Mouse (Mus musculus) bone marrow macrophage, adult 2 months (primary cell): Measurements from ENCODE around the gene Sp4. TPM values are rescaled to one million over a fixed set of nuclear protein-coding genes. Genes with fewer than 3 reads are reported as not detected.

ENCODE experiments used
- H3K27ac ChIP-seq: 2 replicates; pipeline ENCODE4 v1.5.1; 2012; ENCODE audit warnings: low read depth, low read length; ENCODE audit not compliant: insufficient read depth
- H3K4me1 ChIP-seq: 2 replicates; pipeline ENCODE4 v1.6.1; 2012; ENCODE audit warnings: low read length; ENCODE audit not compliant: control insufficient read depth, insufficient read depth
- H3K4me3 ChIP-seq: 2 replicates; pipeline ENCODE4 v1.5.1; 2012; ENCODE audit warnings: mild to moderate bottlenecking, low read length, moderate library complexity; ENCODE audit not compliant: insufficient read depth
- CTCF ChIP-seq: IDR thresholded peaks from 2 replicates; pipeline ENCODE4 v1.5.1; 2012; ENCODE audit warnings: low read depth, mild to moderate bottlenecking, low read length, moderate library complexity
- POLR2A ChIP-seq: IDR thresholded peaks from 2 replicates; pipeline ENCODE4 v1.6.1; 2012; ENCODE audit warnings: mild to moderate bottlenecking, low read depth, low read length, borderline replicate concordance
- polyA plus RNA-seq: library from polyadenylated mRNA; stranded (reverse); fragments of >200 nt; gene quantifications from 2 replicates; pipeline ENCODE4 v1.2.4, GENCODE M21; 2012; ENCODE audit not compliant: missing spikeins, insufficient read depth, insufficient read length

Sp4 gene
- polyA plus RNA-seq, 1 experiment = 6.7 TPM

GRCm38 (mm10) chr12:118285099-118285498 is 16.1 kb downstream of the Sp4 start:
- Histone ChIP-seq H3K4me1 (no peaks in the 10 kb centered on the region), H3K27ac (no peak overlapping the region), H3K4me3 (no peak overlapping the region)
- no peak for TF ChIP-seq CTCF
- TF ChIP-seq POLR2A = no peak

- Histone ChIP-seq H3K4me3 (no peak overlapping the region), H3K4me1 (no peaks in the 10 kb centered on the region), H3K27ac (no peak overlapping the region)
- no peak for TF ChIP-seq POLR2A
- no peak for TF ChIP-seq CTCF
Measured at GRCm38 (mm10) chr12:118281961-118282360, 19.3 kb downstream of the Sp4 start.

GRCm38 (mm10) chr12:118276385-118276784 is 24.9 kb downstream of the Sp4 start:
- H3K4me3 ChIP-seq = no peak overlapping the region
- TF ChIP-seq CTCF (no peak), POLR2A (no peak)
- H3K27ac ChIP-seq = no peak overlapping the region

GRCm38 (mm10) chr12:118264905-118265304 is 36.3 kb downstream of the Sp4 start:
- Histone ChIP-seq H3K27ac (no peak overlapping the region), H3K4me3 (no peak overlapping the region), H3K4me1 (no peaks in the 10 kb centered on the region)
- TF ChIP-seq POLR2A (no peak), CTCF (no peak)

More at GRCm38 (mm10) chr12:118276385-118276784, 24.9 kb downstream of the Sp4 start:
- H3K4me1 ChIP-seq = no peaks in the 10 kb centered on the region

DNA sequence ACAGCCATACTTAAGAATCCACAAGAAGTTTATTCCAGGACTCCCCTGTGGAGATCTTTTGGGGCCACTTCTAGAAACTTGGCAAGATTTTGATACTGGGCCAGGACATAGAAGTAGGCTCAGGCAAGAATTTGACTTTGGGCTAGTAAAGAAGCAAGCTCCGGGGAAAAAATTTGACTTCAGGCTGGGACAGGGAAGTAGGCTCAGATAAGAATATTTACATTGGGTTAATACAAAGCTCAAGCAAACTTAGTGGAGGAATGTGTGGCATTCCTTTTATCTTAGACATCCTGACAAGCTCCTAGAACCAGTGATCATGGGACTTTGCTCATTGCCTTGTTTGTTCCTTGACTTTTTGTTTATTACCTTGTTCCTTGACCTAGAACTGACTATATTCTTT is 37.4 kb downstream of the Sp4 start:
- no peak overlapping the region for H3K27ac ChIP-seq
- no peak for TF ChIP-seq CTCF
- TF ChIP-seq POLR2A = no peak

DNA sequence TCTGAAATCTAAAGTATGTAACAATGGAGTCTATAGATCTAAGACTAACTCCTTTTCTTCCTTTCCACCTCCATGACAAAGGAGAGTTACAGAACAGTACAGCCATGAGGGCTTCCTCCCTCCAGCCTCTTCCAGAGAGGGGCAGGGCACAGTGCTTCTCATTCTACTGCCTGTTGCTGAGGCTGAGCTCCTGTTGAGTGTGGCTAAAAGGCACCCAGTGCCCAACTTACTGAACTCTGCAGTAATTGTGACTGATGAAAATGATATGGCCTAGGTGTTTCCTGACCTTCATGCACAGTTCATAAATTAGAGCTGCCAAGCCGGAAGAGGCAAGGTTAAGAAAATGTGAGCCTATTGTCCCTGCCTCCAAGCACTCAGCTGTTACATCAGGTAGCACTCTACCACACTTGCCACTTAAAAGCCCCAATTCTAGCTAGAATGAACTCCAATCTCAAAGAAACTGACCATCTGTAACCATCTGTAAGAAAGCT is 45.9 kb downstream of the Sp4 start:
- Histone ChIP-seq H3K4me3 (no peak overlapping the region), H3K27ac (no peak overlapping the region), H3K4me1 (no peaks in the 10 kb centered on the region)
- TF ChIP-seq CTCF (no peak), POLR2A (no peak)

More for the DNA sequence above, 37.4 kb downstream of the Sp4 start:
- H3K4me3 ChIP-seq = no peak overlapping the region
- no peaks in the 10 kb centered on the region for H3K4me1 ChIP-seq

DNA sequence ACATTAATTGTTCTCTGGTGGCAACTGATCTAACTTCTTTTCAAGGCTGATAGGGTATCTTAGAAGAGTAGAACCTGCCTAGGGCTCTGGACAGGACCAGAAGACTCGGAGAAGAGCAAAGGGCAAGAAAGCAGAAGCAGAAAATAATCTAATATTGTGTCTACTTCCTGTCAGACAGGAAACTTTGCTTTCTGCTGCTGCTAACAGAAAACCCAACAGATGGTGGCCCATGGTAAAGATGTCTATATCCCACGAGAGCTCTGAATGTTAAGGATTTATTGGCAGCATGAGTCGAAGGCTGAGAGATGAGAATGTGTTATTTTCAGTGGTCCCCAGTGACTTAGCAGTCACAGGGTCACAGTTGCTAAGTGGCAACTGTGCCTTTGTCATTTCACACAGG is 80.1 kb downstream of the Sp4 start:
- Histone ChIP-seq H3K4me3 (no peak overlapping the region), H3K4me1 (no peaks in the 10 kb centered on the region; the same call in 1 of the 2 replicates), H3K27ac (no peak overlapping the region)
- no peak for TF ChIP-seq POLR2A

DNA sequence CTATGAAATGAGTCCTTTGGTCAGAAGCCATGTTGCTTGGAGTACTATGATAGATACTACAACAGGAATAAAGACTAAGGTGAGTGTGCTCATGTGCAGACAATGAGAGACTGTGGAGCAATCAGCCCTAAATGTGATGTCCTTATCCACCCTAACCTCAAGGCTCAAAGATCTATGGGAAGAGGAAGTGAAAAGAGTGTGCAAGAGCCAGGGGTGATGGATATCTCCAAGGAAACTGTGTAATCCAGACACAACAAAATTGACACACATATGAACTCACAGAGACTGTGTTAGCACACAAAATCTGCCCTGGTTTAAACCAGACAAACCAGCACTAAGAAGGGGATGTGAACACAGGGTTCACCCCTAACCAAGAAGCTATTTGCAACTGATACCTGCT is 81.2 kb downstream of the Sp4 start:
- TF ChIP-seq CTCF (no peak), POLR2A (no peak)
- Histone ChIP-seq H3K4me1 (no peaks in the 10 kb centered on the region; the same call in 1 of the 2 replicates), H3K4me3 (no peak overlapping the region), H3K27ac (no peak overlapping the region)

DNA sequence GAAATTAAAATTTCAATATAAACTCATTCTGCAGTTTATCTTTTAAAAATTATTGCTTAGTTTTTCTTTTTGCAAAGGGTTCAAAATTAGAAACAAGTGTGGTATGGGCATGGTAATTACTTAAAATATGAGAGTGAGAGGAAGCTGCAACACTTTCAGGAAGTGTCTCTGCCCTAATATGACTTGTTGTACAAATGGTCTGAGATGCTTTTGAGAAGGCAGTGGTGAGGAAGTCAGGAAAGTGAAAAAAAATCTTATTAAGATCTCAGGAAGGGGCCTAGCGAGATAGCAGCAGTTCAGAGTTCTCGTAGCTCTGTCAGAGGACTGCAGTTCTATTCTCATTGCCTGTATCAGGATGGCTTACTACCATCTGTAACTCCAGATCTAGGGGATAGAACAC is 89.1 kb downstream of the Sp4 start:
- Histone ChIP-seq H3K4me3 (no peak overlapping the region), H3K4me1 (no peaks in the 10 kb centered on the region), H3K27ac (no peak overlapping the region)
- TF ChIP-seq CTCF = no peak

GRCm38 (mm10) chr12:118198386-118199093 is 102.7 kb downstream of the Sp4 start, which contains the start of gene Dnah11:
Dnah11 (minus strand) TSS chr12:118199043.
- Histone ChIP-seq H3K4me3 (peak within 1 kb of the TSS; percentile 67), H3K27ac (no peak within 1 kb of the TSS), H3K4me1 (no peaks in the 10 kb centered on the region)
- TF ChIP-seq POLR2A (no peak), CTCF (no peak)

- TF ChIP-seq CTCF (no peak), POLR2A (no peak)
- Histone ChIP-seq H3K4me3 (no peak overlapping the region), H3K27ac (no peak overlapping the region), H3K4me1 (no peaks in the 10 kb centered on the region)
Measured at GRCm38 (mm10) chr12:118196583-118196982, 104.7 kb downstream of the Sp4 start.

GRCm38 (mm10) chr12:118189535-118189934 is 111.7 kb downstream of the Sp4 start:
- Histone ChIP-seq H3K4me1 (no peaks in the 10 kb centered on the region), H3K27ac (no peak overlapping the region), H3K4me3 (no peak overlapping the region)
- no peak for TF ChIP-seq POLR2A
- no peak for TF ChIP-seq CTCF
